Mouse (Mus musculus): ENCODE measurements around the gene Apoa2. TPM values are rescaled to one million over a fixed set of nuclear protein-coding genes. Genes with fewer than 3 reads are reported as not detected.

Gene Apoa2
- polyA plus RNA-seq, 2 experiments = 2,859 to 5,173 TPM

- TF ChIP-seq EP300 (IDR thresholded peaks at IDR 0.05; ENCODE audit: low read depth) (no peak), CTCF (IDR thresholded peaks at IDR 0.05; ENCODE audit: low read depth) (no peak)
- peaks cover 13 to 18% of the 10 kb centered on the region in 2 experiments for H3K4me1 ChIP-seq (replicated peaks; ENCODE audit: control insufficient read depth in 2 of 2, insufficient read depth in 2 of 2, low read length in 1 of 2)
- H3K9me3 ChIP-seq (ENCODE audit: control insufficient read depth, low read length) = no peaks in the 10 kb centered on the region
- H3K4me3 ChIP-seq (ENCODE audit: insufficient read depth in 1 of 2, low read depth in 2 of 2, low read length in 2 of 2) = peak overlapping the region; percentile 82 to 84; a peak in 3 of 4 replicates
- 12% methylated on average over 4 of the region's 4 CpGs for WGBS (ENCODE audit: insufficient replicate concordance)
- peak overlapping the region; percentile 83; the same call in 1 of the 2 replicates for H3K27ac ChIP-seq
- no peak for DNase-seq (ENCODE audit: low read depth in 3 of 3, low spot score in 3 of 3)
- peak overlapping the region; percentile 79; the same call in 1 of the 2 replicates for H3K9ac ChIP-seq (replicated peaks)
- H3K4me2 ChIP-seq (ENCODE audit: low read depth) = peak overlapping the region; percentile 97
- peaks cover 23% of the 10 kb centered on the region for H3K27me3 ChIP-seq (ENCODE audit: control insufficient read depth, insufficient read depth, low read length)
- peaks cover 7% of the 10 kb centered on the region; the same call in 1 of the 2 replicates for H3K36me3 ChIP-seq (replicated peaks; ENCODE audit: control insufficient read depth, insufficient read depth, low read depth)
- ATAC-seq (ENCODE audit: insufficient read depth) = no peak
Observed at GRCm38 (mm10) chr1:171247916-171248315, 23.1 kb downstream of the Apoa2 start.

DNA sequence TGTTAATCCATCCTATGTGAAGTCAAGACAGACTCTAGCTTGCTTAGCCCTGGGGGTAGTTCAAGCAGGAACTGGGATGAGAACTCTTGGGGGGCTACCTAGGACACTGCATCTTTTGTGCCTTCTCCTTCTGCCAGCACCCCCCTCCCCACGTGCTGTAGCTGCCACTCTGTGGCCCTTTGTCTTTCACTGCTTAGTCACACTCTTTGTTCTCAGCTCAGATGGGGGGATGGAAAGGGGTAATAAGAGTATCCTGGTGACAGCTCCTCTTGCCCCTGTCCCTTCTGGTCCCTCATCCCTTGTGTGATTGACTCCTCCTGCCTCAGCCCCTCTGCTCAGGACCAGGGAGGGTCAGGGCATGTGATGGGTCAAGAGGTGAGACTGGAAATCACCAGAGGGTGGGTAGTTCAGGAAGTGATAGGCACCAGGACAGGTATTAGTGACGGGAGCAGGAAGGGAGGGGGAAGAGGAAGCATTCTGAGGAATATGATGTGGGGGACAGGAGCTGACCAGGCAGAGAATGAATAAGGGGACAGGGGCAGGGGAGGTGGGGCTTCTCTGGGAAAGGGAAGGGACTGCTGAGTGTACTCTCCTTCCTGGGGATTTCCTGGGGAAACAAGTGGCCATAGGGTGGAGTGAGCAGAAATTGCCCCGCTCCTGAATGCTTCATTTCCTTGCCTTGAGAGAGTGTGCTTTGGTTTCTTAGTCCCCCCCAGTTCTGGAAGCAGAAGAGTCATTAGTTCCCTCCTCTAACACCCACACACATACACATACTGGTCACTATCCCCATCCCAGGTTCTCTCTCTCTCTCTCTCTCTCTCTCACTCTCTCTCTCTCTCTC, 23.8 kb downstream of the Apoa2 start:
- Histone ChIP-seq H3K9ac (replicated peaks) (no peak overlapping the region), H3K36me3 (replicated peaks; ENCODE audit: control insufficient read depth, insufficient read depth, low read depth) (peaks cover 6% of the 10 kb centered on the region; the same call in 1 of the 2 replicates), H3K27me3 (ENCODE audit: control insufficient read depth, insufficient read depth, low read length) (peaks cover 25% of the 10 kb centered on the region), H3K27ac (no peak overlapping the region), H3K9me3 (ENCODE audit: control insufficient read depth, low read length) (no peaks in the 10 kb centered on the region), H3K4me3 (ENCODE audit: insufficient read depth in 1 of 2, low read depth in 2 of 2, low read length in 2 of 2) (no peak overlapping the region), H3K4me1 (replicated peaks; ENCODE audit: control insufficient read depth in 2 of 2, insufficient read depth in 2 of 2, low read length in 1 of 2) (peaks cover 13 to 18% of the 10 kb centered on the region in 2 experiments), H3K4me2 (ENCODE audit: low read depth) (no peak overlapping the region)
- 23% methylated on average over 3 of the region's 3 CpGs for WGBS (ENCODE audit: insufficient replicate concordance)
- TF ChIP-seq CTCF (IDR thresholded peaks at IDR 0.05; ENCODE audit: low read depth) = no peak
- TF ChIP-seq EP300 (IDR thresholded peaks at IDR 0.05; ENCODE audit: low read depth) = no peak
- no peak for DNase-seq (ENCODE audit: low read depth in 3 of 3, low spot score in 3 of 3)
- no peak for ATAC-seq (ENCODE audit: insufficient read depth)

- H3K9me3 ChIP-seq (ENCODE audit: control insufficient read depth, low read length) = no peaks in the 10 kb centered on the region
- TF ChIP-seq EP300 (IDR thresholded peaks at IDR 0.05; ENCODE audit: low read depth) (no peak), CTCF (IDR thresholded peaks at IDR 0.05; ENCODE audit: low read depth) (no peak)
- 0 out of 4 replicates have a peak within 1 kb of the TSS, but pooled peaks of 1 of the 2 experiments have one; percentile 3 for H3K4me3 ChIP-seq (ENCODE audit: insufficient read depth in 1 of 2, low read depth in 2 of 2, low read length in 2 of 2)
- H3K9ac ChIP-seq (replicated peaks) = no peak within 1 kb of the TSS
- peaks cover under 1% of the 10 kb centered on the region; the same call in 1 of the 2 replicates for H3K36me3 ChIP-seq (replicated peaks; ENCODE audit: control insufficient read depth, insufficient read depth, low read depth)
- peak within 1 kb of the TSS; percentile 11; the same call in 1 of the 2 replicates for H3K4me2 ChIP-seq (ENCODE audit: low read depth)
- WGBS (ENCODE audit: insufficient replicate concordance) = 17% methylated on average over 5 of the region's 5 CpGs
- peaks cover 13 to 18% of the 10 kb centered on the region in 2 experiments for H3K4me1 ChIP-seq (replicated peaks; ENCODE audit: control insufficient read depth in 2 of 2, insufficient read depth in 2 of 2, low read length in 1 of 2)
- no peak for ATAC-seq (ENCODE audit: insufficient read depth)
- H3K27ac ChIP-seq = no peak within 1 kb of the TSS
- no peak for DNase-seq (ENCODE audit: low read depth in 3 of 3, low spot score in 3 of 3)
- H3K27me3 ChIP-seq (ENCODE audit: control insufficient read depth, insufficient read depth, low read length) = peaks cover 25% of the 10 kb centered on the region
Observed at GRCm38 (mm10) chr1:171249913-171250600, 25.2 kb downstream of the Apoa2 start, which contains the start of gene Adamts4. Gene Adamts4 (plus strand): TSS chr1:171250421.

GRCm38 (mm10) chr1:171250680-171251593, 26.1 kb downstream of the Apoa2 start, which contains the start of gene Ndufs2:
Gene Ndufs2 (minus strand): TSS chr1:171251388.
- 30% methylated on average over 26 of the region's 26 CpGs for WGBS (ENCODE audit: insufficient replicate concordance)
- H3K27me3 ChIP-seq (ENCODE audit: control insufficient read depth, insufficient read depth, low read length) = peaks cover 25% of the 10 kb centered on the region

More at GRCm38 (mm10) chr1:171250680-171251593, 26.1 kb downstream of the Apoa2 start, which contains the start of gene Ndufs2:
- no peak for ATAC-seq (ENCODE audit: insufficient read depth)
- H3K9me3 ChIP-seq (ENCODE audit: control insufficient read depth, low read length) = no peaks in the 10 kb centered on the region
- H3K4me2 ChIP-seq (ENCODE audit: low read depth) = peak within 1 kb of the TSS; percentile 11; the same call in 1 of the 2 replicates
- no peak within 1 kb of the TSS for H3K27ac ChIP-seq
- peaks cover 12 to 16% of the 10 kb centered on the region in 2 experiments for H3K4me1 ChIP-seq (replicated peaks; ENCODE audit: control insufficient read depth in 2 of 2, insufficient read depth in 2 of 2, low read length in 1 of 2)
- no peaks in the 10 kb centered on the region for H3K36me3 ChIP-seq (replicated peaks; ENCODE audit: control insufficient read depth, insufficient read depth, low read depth)
- H3K9ac ChIP-seq (replicated peaks) = no peak within 1 kb of the TSS
- no peak for DNase-seq (ENCODE audit: low read depth in 3 of 3, low spot score in 3 of 3)
- TF ChIP-seq EP300 (IDR thresholded peaks at IDR 0.05; ENCODE audit: low read depth) (no peak), CTCF (IDR thresholded peaks at IDR 0.05; ENCODE audit: low read depth) (no peak)
- 0 out of 4 replicates have a peak within 1 kb of the TSS, but pooled peaks of 1 of the 2 experiments have one; percentile 3 for H3K4me3 ChIP-seq (ENCODE audit: insufficient read depth in 1 of 2, low read depth in 2 of 2, low read length in 2 of 2)
